Mouse (Mus musculus) neural tube, embryonic 12.5 days (tissue): ENCODE measurements around the gene Man2a2. TPM values are rescaled to one million over a fixed set of nuclear protein-coding genes. Genes with fewer than 3 reads are reported as not detected.

Experiments used
- polyA plus RNA-seq: library from polyadenylated mRNA; unstranded; fragments of >200 nt; fragmentation: Nextera tagmentation; extraction: Ambion mirVana; gene quantifications from 2 replicates; pipeline ENCODE4 v1.2.1, GENCODE M21; 2016

Gene Man2a2
- polyA plus RNA-seq, 1 experiment from 2014 or later: 25.5 TPM

Other genes starting within 250 kb of the Man2a2 start
- 18.9 and 20.5 TPM in 2 replicates for gene Sema4b, start 184.5 kb downstream of the Man2a2 start, polyA plus RNA-seq
- gene Cib1, start 138.6 kb downstream of the Man2a2 start, polyA plus RNA-seq: 43.1 and 47.5 TPM in 2 replicates
- 4.9 and 5.0 TPM in 2 replicates for gene Gdpgp1, start 138.5 kb downstream of the Man2a2 start, polyA plus RNA-seq
- gene Ttll13, start 125.0 kb downstream of the Man2a2 start, polyA plus RNA-seq: 1.2 and 2.0 TPM in 2 replicates
- gene Ngrn, start 110.2 kb downstream of the Man2a2 start, polyA plus RNA-seq: 51.9 and 54.9 TPM in 2 replicates
- 17.6 and 22.1 TPM in 2 replicates for gene Vps33b, start 101.7 kb downstream of the Man2a2 start, polyA plus RNA-seq
- 121 and 123 TPM in 2 replicates for gene Prc1, start 76.9 kb downstream of the Man2a2 start, polyA plus RNA-seq
- gene Rccd1, start 46.9 kb downstream of the Man2a2 start, polyA plus RNA-seq: 10.2 and 12.5 TPM in 2 replicates
- gene Unc45a, start 30.4 kb downstream of the Man2a2 start, polyA plus RNA-seq: 55.8 and 59.9 TPM in 2 replicates
- 20.6 and 21.1 TPM in 2 replicates for gene Hddc3, start 28.3 kb downstream of the Man2a2 start, polyA plus RNA-seq
- 7.7 and 9.0 TPM in 2 replicates for gene Fes, start 16.6 kb upstream of the Man2a2 start, polyA plus RNA-seq
- gene Furin, start 34.1 kb upstream of the Man2a2 start, polyA plus RNA-seq: 6.3 and 6.5 TPM in 2 replicates
- 24.8 and 27.0 TPM in 2 replicates for gene Blm, start 163.7 kb upstream of the Man2a2 start, polyA plus RNA-seq